In the genomic region with DNA sequence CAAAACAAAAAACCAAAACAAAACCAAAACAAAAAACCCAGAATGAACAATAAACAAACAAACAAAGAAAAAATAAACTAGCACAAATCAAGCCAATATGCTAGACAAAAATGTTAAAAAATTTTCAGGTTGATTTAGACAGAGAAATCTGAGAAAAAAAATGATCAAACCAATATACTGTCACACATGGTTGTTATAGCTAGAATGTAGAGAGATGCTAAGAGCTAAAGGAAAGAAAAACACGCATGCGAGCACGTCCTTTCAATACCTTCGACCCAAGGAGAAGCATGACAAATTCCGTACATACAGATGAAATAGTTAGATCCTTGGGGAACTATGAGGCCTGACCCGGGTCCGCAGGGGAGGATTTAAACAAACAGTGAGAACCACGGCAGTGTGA, we compare ENCODE assay signal across 31 mouse cellular contexts. TPM values are rescaled to one million over a fixed set of nuclear protein-coding genes. Genes with fewer than 3 reads are reported as not detected.
A peak's percentile ranks its signal among the peaks of the same experiment; 100 is the strongest.
DNase-seq lines count a peak whose midpoint lies in the region; ATAC-seq lines count a peak whose summit lies in the region.
"Had no signal": no experiment of that assay in that cellular context is flagged by ENCODE, and none has a peak within 500 bp of the region (broad histone marks: within the 10 kb centered on the region; RNA-seq: fewer than 3 reads in every experiment).

A gene (minus strand): TSS at position 101 of the 400 bp plus-strand sequence.

- H3K4me1 ChIP-seq in embryonic facial prominence, embryonic 15.5 days: no peaks in the 10 kb centered on the region
- H3K4me1 ChIP-seq in embryonic facial prominence, embryonic 10.5 days: peaks cover 12% of the 10 kb centered on the region
- H3K4me1 ChIP-seq in liver, embryonic 13.5 days (replicated peaks): peaks cover 41% of the 10 kb centered on the region
- no peaks in the 10 kb centered on the region; the same call in none of the 2 replicates for H3K4me1 ChIP-seq in stomach, embryonic 16.5 days (ENCODE audit: control insufficient read depth, insufficient read depth, low read length)

- WGBS in embryonic facial prominence, embryonic 15.5 days: 76% methylated on average over 8 of the region's 8 CpGs
- 78% methylated on average over 8 of the region's 8 CpGs for WGBS in embryonic facial prominence, embryonic 10.5 days
- 83% methylated on average over 8 of the region's 8 CpGs for WGBS in liver, embryonic 13.5 days (ENCODE audit: insufficient replicate concordance)
- WGBS in stomach, embryonic 16.5 days: 80% methylated on average over 8 of the region's 8 CpGs

- no peak for ATAC-seq in embryonic facial prominence, embryonic 15.5 days (ENCODE audit: insufficient number of reproducible peaks, low FRiP score, low TSS enrichment, low read depth)
- no peak for ATAC-seq in liver, embryonic 13.5 days (ENCODE audit: low read depth)
- no peak for ATAC-seq in stomach, embryonic 16.5 days (ENCODE audit: insufficient read depth, low FRiP score)
- ATAC-seq: CD4-positive, CD25-positive, alpha-beta regulatory T cell, adult 4 months; forebrain, embryonic 14.5 days; forebrain, embryonic 16.5 days had no signal

- no peak within 1 kb of the TSS for H3K4me2 ChIP-seq in embryonic facial prominence, embryonic 15.5 days (replicated peaks)
- H3K4me2 ChIP-seq in liver, embryonic 13.5 days: no peak within 1 kb of the TSS
- no peak within 1 kb of the TSS for H3K4me2 ChIP-seq in stomach, embryonic 16.5 days (ENCODE audit: low read depth, low read length)
- H3K4me2 ChIP-seq: embryonic facial prominence, embryonic 12.5 days; forebrain, embryonic 12.5 days had no signal

- H3K9me3 ChIP-seq in embryonic facial prominence, embryonic 15.5 days (replicated peaks): no peaks in the 10 kb centered on the region
- no peaks in the 10 kb centered on the region for H3K9me3 ChIP-seq in embryonic facial prominence, embryonic 10.5 days
- no peaks in the 10 kb centered on the region for H3K9me3 ChIP-seq in liver, embryonic 13.5 days (replicated peaks)
- no peaks in the 10 kb centered on the region for H3K9me3 ChIP-seq in stomach, embryonic 16.5 days (replicated peaks; ENCODE audit: control insufficient read depth, low read length)
- H3K9me3 ChIP-seq: embryonic facial prominence, embryonic 12.5 days; forebrain, embryonic 10.5 days; forebrain, embryonic 12.5 days; G1E had no signal

- H3K4me3 ChIP-seq in embryonic facial prominence, embryonic 15.5 days (replicated peaks): no peak within 1 kb of the TSS
- H3K4me3 ChIP-seq in embryonic facial prominence, embryonic 10.5 days: no peak within 1 kb of the TSS
- H3K4me3 ChIP-seq in liver, embryonic 13.5 days (replicated peaks): no peak within 1 kb of the TSS
- H3K4me3 ChIP-seq in stomach, embryonic 16.5 days (replicated peaks; ENCODE audit: low read length): no peak within 1 kb of the TSS
- H3K4me3 ChIP-seq: embryonic facial prominence, embryonic 12.5 days; erythroblast, embryonic 14.5 days; forebrain, embryonic 10.5 days; forebrain, embryonic 12.5 days had no signal

- no peak for DNase-seq in embryonic facial prominence, embryonic 10.5 days (ENCODE audit: low spot score)
- DNase-seq in liver, embryonic 13.5 days: no peak
- DNase-seq in liver: no peak
- DNase-seq in layer of hippocampus, postnatal 14 days (ENCODE audit: low spot score in 2 of 2): no peak
- no peak for DNase-seq in gastrocnemius, adult 8-10 months (ENCODE audit: low spot score in 2 of 2)
- DNase-seq: adrenal gland, adult 2 months; adrenal gland, postnatal 10 days; adrenal gland, postnatal 25 days; B cell, adult 2 months; cerebellum, adult 11 months; cerebellum, adult 18-20 months; cerebellum, adult 8-10 months; cerebellum, adult 9-11 months; cerebellum, postnatal 14 days; cerebellum, postnatal 36 days; embryo, embryonic 11 days had no signal

- no peak within 1 kb of the TSS for H3K9ac ChIP-seq in embryonic facial prominence, embryonic 15.5 days
- peak within 1 kb of the TSS; percentile 0; the same call in 1 of the 2 replicates for H3K9ac ChIP-seq in liver, embryonic 13.5 days
- no peak within 1 kb of the TSS for H3K9ac ChIP-seq in stomach, embryonic 16.5 days (ENCODE audit: low read length)
- H3K9ac ChIP-seq: embryonic facial prominence, embryonic 12.5 days; forebrain, embryonic 12.5 days had no signal

- 0 out of 2 replicates have a peak within 1 kb of the TSS, but pooled peaks have one; percentile 65 for H3K27ac ChIP-seq in embryonic facial prominence, embryonic 15.5 days (replicated peaks)
- no peak within 1 kb of the TSS for H3K27ac ChIP-seq in embryonic facial prominence, embryonic 10.5 days (replicated peaks)
- no peak within 1 kb of the TSS for H3K27ac ChIP-seq in liver, embryonic 13.5 days
- peak within 1 kb of the TSS; percentile 79 for H3K27ac ChIP-seq in stomach, embryonic 16.5 days (ENCODE audit: low read length)
- H3K27ac ChIP-seq: embryonic facial prominence, embryonic 12.5 days; forebrain, embryonic 10.5 days; forebrain, embryonic 12.5 days had no signal

- H3K36me3 ChIP-seq in embryonic facial prominence, embryonic 15.5 days: no peaks in the 10 kb centered on the region
- no peaks in the 10 kb centered on the region for H3K36me3 ChIP-seq in embryonic facial prominence, embryonic 10.5 days (replicated peaks)
- no peaks in the 10 kb centered on the region for H3K36me3 ChIP-seq in liver, embryonic 13.5 days
- H3K36me3 ChIP-seq in stomach, embryonic 16.5 days (ENCODE audit: control insufficient read depth, insufficient read depth, low read length): no peaks in the 10 kb centered on the region
- H3K36me3 ChIP-seq: embryonic facial prominence, embryonic 12.5 days; forebrain, embryonic 10.5 days; forebrain, embryonic 12.5 days had no signal

- no peaks in the 10 kb centered on the region for H3K27me3 ChIP-seq in embryonic facial prominence, embryonic 15.5 days
- H3K27me3 ChIP-seq in embryonic facial prominence, embryonic 10.5 days (replicated peaks; ENCODE audit: low read depth, poor library complexity, severe bottlenecking): no peaks in the 10 kb centered on the region
- no peaks in the 10 kb centered on the region for H3K27me3 ChIP-seq in liver, embryonic 13.5 days
- H3K27me3 ChIP-seq in stomach, embryonic 16.5 days (ENCODE audit: control insufficient read depth, insufficient read depth, low read length): no peaks in the 10 kb centered on the region
- H3K27me3 ChIP-seq: CH12.LX; embryonic facial prominence, embryonic 12.5 days; forebrain, embryonic 12.5 days had no signal

RNA-seq across cellular contexts. Expression of the gene that starts here (rescaled TPM):
- polyA plus RNA-seq in embryonic facial prominence, embryonic 15.5 days (2015; fragmentation: Nextera tagmentation; extraction: Ambion mirVana): not detected in 2 replicates
- polyA plus RNA-seq in embryonic facial prominence, embryonic 10.5 days (2016; fragmentation: Nextera tagmentation; extraction: Ambion mirVana): not detected in 2 replicates
- polyA plus RNA-seq in liver, embryonic 13.5 days (2015; fragmentation: Nextera tagmentation; extraction: Ambion mirVana): not detected in 2 replicates
- polyA plus RNA-seq in stomach, embryonic 16.5 days (2015; fragmentation: Nextera tagmentation; extraction: Ambion mirVana): not detected in 2 replicates
- total RNA-seq in layer of hippocampus, postnatal 14 days (2021): not detected
- not detected for total RNA-seq in gastrocnemius, adult 8-10 months (2022)
- total RNA-seq: adrenal gland, adult 2 months; adrenal gland, postnatal 10 days; adrenal gland, postnatal 25 days; adrenal gland, postnatal 4 days; CH12.LX; common myeloid progenitor, adult 5-6 weeks; G1E had no signal
- polyA plus RNA-seq: adrenal gland, adult 2 months; brain, embryonic 14.5 days; CD4-positive, CD25-positive, alpha-beta regulatory T cell, adult 4 months; embryonic facial prominence, embryonic 12.5 days; embryonic facial prominence, embryonic 14.5 days; erythroblast, embryonic 14.5 days; forebrain, embryonic 10.5 days; forebrain, embryonic 12.5 days; forebrain, embryonic 14.5 days; forebrain, embryonic 16.5 days; G1E had no signal

Comparison
In these comparisons a context has a peak if more than half of its experiments do, and no peak if none do; other contexts are left out.
1. H3K27ac ChIP-seq: peak in embryonic facial prominence, embryonic 15.5 days (single experiment) and stomach, embryonic 16.5 days (single experiment); none in embryonic facial prominence, embryonic 10.5 days (single experiment) and liver, embryonic 13.5 days (single experiment).